ENCODE assay signal across 26 mouse cellular contexts in genomic region chr12:76576061-76576460, GRCm38 (mm10). TPM values are rescaled to one million over a fixed set of nuclear protein-coding genes. Genes with fewer than 3 reads are reported as not detected.
A peak's percentile ranks its signal among the peaks of the same experiment; 100 is the strongest.
DNase-seq lines count a peak whose midpoint lies in the region; ATAC-seq and TF ChIP-seq lines count a peak whose summit lies in the region.
"Had no signal": no experiment of that assay in that cellular context is flagged by ENCODE, and none has a peak within 500 bp of the region (broad histone marks: within the 10 kb centered on the region; RNA-seq: fewer than 3 reads in every experiment).

No protein-coding gene starts in this region.

- H3K4me1 ChIP-seq in G1E (ENCODE audit: insufficient read depth, low read depth, low read length): peaks cover 45% of the 10 kb centered on the region
- peaks cover 27% of the 10 kb centered on the region for H3K4me1 ChIP-seq in liver, embryonic 15.5 days (replicated peaks)
- H3K4me1 ChIP-seq: embryonic facial prominence, embryonic 13.5 days; forebrain, embryonic 12.5 days; heart, embryonic 15.5 days; hindbrain, embryonic 12.5 days had no signal

- peak overlapping the region; percentile 19; the same call in 1 of the 2 replicates for H3K4me2 ChIP-seq in liver, embryonic 15.5 days
- H3K4me2 ChIP-seq: embryonic facial prominence, embryonic 13.5 days; forebrain, embryonic 12.5 days; heart, embryonic 15.5 days; hindbrain, embryonic 12.5 days had no signal

- no peak overlapping the region for H3K27ac ChIP-seq in liver, embryonic 15.5 days (replicated peaks)
- H3K27ac ChIP-seq: embryonic facial prominence, embryonic 13.5 days; forebrain, embryonic 12.5 days; heart, embryonic 10.5 days; heart, embryonic 15.5 days; hindbrain, embryonic 12.5 days; kidney, postnatal 0 days had no signal

- H3K36me3 ChIP-seq in G1E (replicated peaks): peaks cover 51% of the 10 kb centered on the region
- peaks cover 43% of the 10 kb centered on the region for H3K36me3 ChIP-seq in liver, embryonic 15.5 days (replicated peaks)
- H3K36me3 ChIP-seq: forebrain, embryonic 12.5 days; hindbrain, embryonic 12.5 days had no signal

- 17% methylated on average over 9 of the region's 9 CpGs for WGBS in liver, embryonic 15.5 days (ENCODE audit: insufficient replicate concordance)

- peak; percentile 93 for ATAC-seq in G1E (ENCODE audit: extremely low read depth, insufficient number of reproducible peaks, low FRiP score, poor library complexity, severe bottlenecking)
- ATAC-seq in liver, embryonic 15.5 days (ENCODE audit: insufficient read depth): peak; percentile 75
- ATAC-seq: intestine, embryonic 16.5 days; midbrain, embryonic 16.5 days had no signal

- no peaks in the 10 kb centered on the region for H3K9me3 ChIP-seq in G1E (replicated peaks)
- H3K9me3 ChIP-seq in liver, embryonic 15.5 days (replicated peaks): no peaks in the 10 kb centered on the region
- H3K9me3 ChIP-seq: embryonic facial prominence, embryonic 13.5 days; forebrain, embryonic 12.5 days; heart, embryonic 10.5 days; heart, embryonic 15.5 days; hindbrain, embryonic 12.5 days had no signal

- no peak overlapping the region; the same call in 1 of the 2 replicates for H3K9ac ChIP-seq in liver, embryonic 15.5 days
- H3K9ac ChIP-seq: embryonic facial prominence, embryonic 13.5 days; forebrain, embryonic 12.5 days; heart, embryonic 15.5 days; hindbrain, embryonic 12.5 days had no signal

- peaks cover 93% of the 10 kb centered on the region for H3K27me3 ChIP-seq in G1E (ENCODE audit: insufficient read depth, low read length)
- H3K27me3 ChIP-seq in liver, embryonic 15.5 days: peaks cover 10% of the 10 kb centered on the region
- H3K27me3 ChIP-seq: embryonic facial prominence, embryonic 13.5 days; forebrain, embryonic 12.5 days; heart, embryonic 15.5 days; hindbrain, embryonic 12.5 days had no signal

- no peak for TF ChIP-seq CTCF in G1E (IDR thresholded peaks at IDR 0.05; ENCODE audit: low read depth, low read length)

- H3K4me3 ChIP-seq in G1E (ENCODE audit: low read depth, low read length): peak overlapping the region; percentile 44; the same call in 1 of the 2 replicates
- H3K4me3 ChIP-seq in liver, embryonic 15.5 days (replicated peaks): no peak overlapping the region
- H3K4me3 ChIP-seq: embryonic facial prominence, embryonic 13.5 days; erythroblast, embryonic 14.5 days; forebrain, embryonic 12.5 days; heart, embryonic 10.5 days; heart, embryonic 15.5 days; hindbrain, embryonic 12.5 days had no signal

- peak; percentile 90 for DNase-seq in G1E (ENCODE audit: low spot score)
- peak; percentile 49 for DNase-seq in c-Kit-positive CD71-positive TER-119-negative erythroid progenitor cells, embryonic 14.5 days (ENCODE audit: low read depth)
- peak; percentile 73 for DNase-seq in liver
- no peak for DNase-seq in retina, postnatal 1 day
- no peak for DNase-seq in adrenal gland, postnatal 36 days
- no peak for DNase-seq in right cerebral cortex, adult 2 months (ENCODE audit: low spot score in 2 of 2)
- no peak for DNase-seq in kidney, postnatal 4 days
- DNase-seq: adrenal gland, postnatal 14 days; cerebellum, adult 8-10 months; gastrocnemius, postnatal 14 days; kidney, adult 8-10 months; layer of hippocampus, adult 9-11 months; lung, postnatal 36 days; right cerebral cortex, adult 18-20 months; right cerebral cortex, postnatal 4 days; thymus, postnatal 4 days had no signal

RNA-seq across cellular contexts. Expression of gene Plekhg3, which starts 45.4 kb away (rescaled TPM):
- 12.4 and 12.6 TPM in 2 replicates for total RNA-seq in G1E (2014; fragmentation: Nextera tagmentation)
- total RNA-seq in G1E (2017): 16.7 and 17.8 TPM in 2 replicates
- polyA plus RNA-seq in G1E (2012): 10.1 and 12.5 TPM in 2 replicates
- polyA plus RNA-seq in liver, embryonic 15.5 days (2015; fragmentation: Nextera tagmentation; extraction: Ambion mirVana): 3.3 and 4.1 TPM in 2 replicates
- total RNA-seq in adrenal gland, postnatal 36 days (2021): 10 to 100 TPM; 11.1 to 13.0 TPM

Comparison
In these comparisons a context has a peak if more than half of its experiments do, and no peak if none do; other contexts are left out.
1. DNase-seq: peak in G1E (single experiment), c-Kit-positive CD71-positive TER-119-negative erythroid progenitor cells, embryonic 14.5 days (single experiment) and liver (single experiment); none in retina, postnatal 1 day (single experiment), adrenal gland, postnatal 36 days (0 of 2), right cerebral cortex, adult 2 months (0 of 2) and kidney, postnatal 4 days (0 of 2).